Mouse (Mus musculus): ENCODE measurements at regions not wholly inside any gene's neighbourhood (a gene's known extent, or its start where the extent isn't known, plus 50 kb on each side); places are given as distances from the start of the nearest gene placed in this dataset.
A peak's percentile ranks its signal among the peaks of the same experiment; 100 is the strongest.

DNA sequence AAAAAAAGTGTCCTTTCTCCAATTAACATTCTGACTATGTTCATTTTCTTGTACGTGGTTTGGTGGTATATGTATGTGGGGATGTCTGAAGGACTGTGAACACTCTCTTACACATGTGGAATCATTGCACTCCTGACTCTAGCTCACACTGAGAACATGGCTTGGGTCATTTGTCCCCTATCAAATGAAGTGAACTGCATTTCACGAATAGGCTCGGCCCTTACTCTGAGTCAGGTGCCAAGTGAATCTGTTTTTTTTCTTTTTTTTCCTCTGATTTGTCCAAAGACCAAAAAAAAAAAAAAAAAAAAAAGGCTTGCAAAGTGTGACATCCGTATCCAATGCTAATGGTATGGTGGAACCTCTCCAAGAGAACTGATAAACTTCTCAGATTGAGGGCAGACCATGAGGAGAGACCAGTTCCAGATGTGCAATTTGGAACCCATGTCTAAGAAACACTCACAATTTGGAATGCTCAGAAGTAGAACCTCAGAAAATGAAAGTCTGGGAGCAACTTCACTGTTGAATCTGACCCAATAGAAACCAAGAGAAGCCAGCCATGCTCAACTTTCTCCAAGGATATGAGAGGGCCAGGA, 631.7 kb upstream of the Fam160b2 start:
- no peak for DNase-seq (ENCODE audit: low spot score in 2 of 2)

DNA sequence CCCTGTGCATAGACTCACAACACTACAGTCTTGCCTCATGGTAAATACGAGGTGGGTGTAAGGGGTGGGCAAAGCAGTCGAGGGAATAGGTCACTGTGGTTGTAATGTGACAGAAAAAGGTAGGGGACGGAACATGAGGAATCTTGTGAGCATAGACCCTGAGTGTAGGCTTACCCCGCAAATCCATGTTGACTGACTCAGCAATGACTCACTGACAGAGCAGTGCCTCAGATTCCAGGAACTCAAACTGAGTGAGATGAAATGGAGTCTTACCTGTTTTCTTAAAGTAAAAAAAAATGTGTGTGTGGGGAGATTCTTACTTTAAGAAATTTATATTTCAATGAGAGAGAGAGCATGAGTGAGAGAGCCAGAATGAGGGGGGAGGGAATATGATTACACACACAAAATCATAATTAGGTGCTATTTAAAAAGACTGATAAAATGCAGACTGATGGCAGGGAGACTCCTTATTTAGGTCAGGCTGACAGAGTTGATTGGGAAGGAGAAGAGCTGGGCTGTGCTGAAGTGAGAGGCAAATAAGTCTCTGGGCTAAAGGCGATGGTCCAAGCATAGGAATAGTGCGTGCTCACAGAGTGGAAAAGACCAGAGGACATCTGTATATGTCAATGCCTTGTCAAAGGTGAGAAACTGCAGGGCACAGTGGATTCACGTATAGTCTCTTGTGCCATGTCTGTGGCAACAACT, 631.0 kb upstream of the Fam160b2 start:
- peak in 1 of 2 experiments; percentile 7 for DNase-seq (ENCODE audit: low spot score in 2 of 2)

DNA sequence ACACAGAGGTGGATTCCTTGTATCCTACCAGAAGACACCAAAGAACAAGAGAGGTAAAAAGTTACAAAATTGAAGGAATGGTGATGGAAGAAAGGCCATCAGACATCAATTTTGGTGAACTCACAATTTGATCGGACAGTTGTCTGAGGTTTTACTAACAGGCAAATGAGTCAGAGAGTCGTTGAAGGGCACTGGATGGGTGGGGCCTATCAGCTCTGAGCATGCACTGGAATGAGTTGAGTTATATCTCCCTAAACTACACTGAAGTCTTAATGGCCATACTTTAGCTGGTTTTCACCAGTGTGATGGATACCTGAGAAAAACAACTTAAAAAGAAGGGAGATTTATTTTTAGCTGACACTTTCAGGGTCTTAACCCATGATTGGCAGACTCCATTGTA, 630.3 kb upstream of the Fam160b2 start:
- DNase-seq (ENCODE audit: low spot score in 2 of 2) = no peak

DNA sequence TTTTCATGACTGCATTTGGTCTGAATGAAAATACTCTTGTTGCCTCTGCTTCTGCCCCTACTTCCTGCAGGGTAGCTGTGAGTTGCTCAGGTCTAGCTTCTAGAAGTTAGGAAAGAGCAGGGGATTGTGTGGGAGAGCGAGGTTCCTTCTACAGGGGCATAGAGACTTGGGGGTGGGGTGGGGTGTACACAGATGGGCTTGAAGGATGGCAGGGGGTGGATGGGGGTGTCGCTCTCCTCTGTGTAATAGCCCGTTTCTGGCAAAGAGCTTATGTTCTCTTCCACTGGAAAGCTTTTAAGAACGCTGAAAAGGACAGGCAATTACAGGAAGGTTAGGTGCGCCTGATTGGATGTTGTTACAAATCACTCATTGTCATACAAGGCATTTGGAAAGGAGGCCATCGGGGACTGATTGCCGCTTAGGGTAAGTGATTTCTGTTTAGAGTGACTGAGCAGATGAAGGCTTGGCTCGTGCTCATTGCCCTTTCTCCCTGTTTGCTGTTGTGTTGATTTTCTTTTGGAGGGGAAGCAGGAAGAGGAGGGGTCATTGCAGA, 629.3 kb upstream of the Fam160b2 start:
- DNase-seq (ENCODE audit: low spot score in 2 of 2) = no peak

DNA sequence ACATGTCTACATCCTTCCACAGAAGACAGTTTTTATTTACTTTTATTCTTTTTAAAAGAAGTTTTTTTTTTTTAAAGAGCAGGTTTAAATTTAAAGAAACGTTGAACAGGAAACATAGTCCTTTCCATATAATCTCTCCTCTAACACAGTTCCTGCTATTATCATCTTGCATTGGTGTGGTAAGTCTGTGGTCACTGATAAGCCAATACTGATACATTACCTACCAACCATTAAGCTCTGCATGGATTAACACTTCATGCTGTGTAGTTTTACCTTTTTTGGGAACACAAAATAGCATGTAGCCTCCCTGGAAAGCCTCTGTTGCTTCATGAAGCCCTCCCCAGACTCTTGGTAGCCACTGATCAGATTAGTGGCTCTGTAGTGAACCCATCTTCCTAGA, 617.4 kb upstream of the Fam160b2 start:
- no peak for DNase-seq (ENCODE audit: low spot score in 2 of 2)

- DNase-seq (ENCODE audit: low spot score in 2 of 2) = no peak
Observed at GRCm38 (mm10) chr14:71211359-71211978, 611.8 kb upstream of the Fam160b2 start.

DNA sequence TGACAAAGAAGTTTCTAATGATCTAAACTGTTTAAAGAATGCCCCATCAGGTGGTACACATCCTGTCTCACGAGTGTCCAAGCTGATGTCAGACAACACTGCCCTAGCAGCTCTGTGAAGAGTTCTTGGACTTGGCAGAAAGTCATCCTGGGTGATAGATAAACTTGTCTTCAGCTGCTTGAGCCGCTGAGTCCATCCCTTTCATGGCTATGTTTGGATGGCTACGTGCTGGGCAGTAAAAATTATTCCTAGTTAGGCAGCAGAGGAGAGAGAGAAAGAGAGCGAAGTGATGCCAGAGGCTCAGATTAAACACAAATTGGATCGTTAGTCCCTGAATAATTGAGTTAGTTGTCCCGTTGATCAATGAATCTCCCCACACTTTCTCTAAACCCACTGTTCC, 603.8 kb upstream of the Fam160b2 start:
- no peak for DNase-seq (ENCODE audit: low spot score in 2 of 2)

DNA sequence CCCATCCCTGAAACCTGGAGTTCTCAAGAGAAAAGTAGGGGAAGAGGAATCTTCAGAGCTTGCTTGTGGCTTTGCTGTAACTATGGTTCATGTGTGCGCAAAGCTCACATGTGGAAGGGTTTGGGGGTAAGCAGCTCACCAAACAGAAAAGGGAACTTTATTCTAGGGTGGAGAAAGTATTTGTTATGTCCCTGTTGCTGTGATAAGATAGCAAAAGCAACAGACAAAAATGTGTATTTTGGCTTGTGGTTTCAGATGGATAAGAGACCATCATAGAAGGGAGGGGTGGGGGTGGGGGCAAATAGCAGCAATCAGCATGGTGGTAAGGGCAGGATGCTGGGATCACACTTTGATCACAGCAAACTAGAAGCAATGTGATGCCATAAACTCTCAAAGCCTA, 601.3 kb upstream of the Fam160b2 start:
- no peak for DNase-seq (ENCODE audit: low spot score in 2 of 2)

DNA sequence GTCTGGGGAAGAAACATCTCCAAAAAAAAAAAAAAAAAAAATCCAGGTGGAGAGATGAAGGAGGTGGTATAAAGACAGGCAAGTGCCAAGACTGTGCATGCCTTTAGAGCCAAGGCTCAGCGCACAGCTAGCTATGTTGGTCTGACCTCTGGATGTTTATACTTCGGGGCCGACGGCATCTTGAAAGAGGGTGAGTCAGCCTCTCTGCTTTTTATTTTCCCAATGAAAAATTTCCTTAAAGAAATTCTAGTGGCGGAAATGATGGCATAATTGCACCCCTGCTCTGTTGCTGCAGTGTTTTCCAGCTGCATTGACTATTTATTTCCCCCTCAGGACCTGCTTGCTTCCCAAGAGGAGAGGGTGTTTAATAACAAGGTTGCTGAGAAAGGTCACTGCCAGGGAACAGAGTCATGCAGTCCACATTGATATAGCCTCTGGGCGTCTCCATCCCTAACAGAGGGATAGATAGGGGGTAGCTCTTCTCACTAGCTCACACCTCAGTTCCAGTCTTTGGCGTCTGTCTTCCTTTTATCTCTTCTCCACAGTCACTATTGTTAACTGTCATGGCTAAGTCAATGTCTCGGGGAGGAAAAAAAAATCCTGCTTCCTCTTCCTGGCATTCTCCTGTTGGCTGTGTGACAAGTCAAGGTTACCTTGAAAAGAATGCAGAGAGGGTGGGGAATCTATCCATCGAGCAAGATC, 599.7 kb upstream of the Fam160b2 start:
- DNase-seq (ENCODE audit: low spot score in 2 of 2) = no peak

- DNase-seq (ENCODE audit: low spot score in 2 of 2) = no peak
Observed at GRCm38 (mm10) chr14:71194219-71194618, 594.6 kb upstream of the Fam160b2 start.

DNA sequence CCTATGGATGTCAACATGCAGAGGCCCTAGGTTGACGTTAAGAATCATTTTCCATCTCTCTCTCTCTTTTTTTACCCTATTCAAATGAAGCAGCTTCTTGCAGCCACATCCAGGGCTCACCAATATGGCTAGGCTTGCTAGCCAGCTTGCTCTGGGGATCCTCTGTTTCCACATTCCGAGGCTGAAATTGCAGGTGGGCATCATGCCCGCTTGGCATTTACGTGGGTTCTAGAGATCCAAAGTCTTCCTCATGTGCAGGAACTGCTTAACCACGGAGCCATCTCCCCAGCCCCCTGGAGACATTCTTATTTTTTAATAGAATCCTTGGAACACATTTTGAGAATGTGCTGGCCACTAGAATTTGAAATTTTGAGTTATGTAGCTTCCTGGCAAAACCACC, 592.9 kb upstream of the Fam160b2 start:
- no peak for DNase-seq (ENCODE audit: low spot score in 2 of 2)

DNA sequence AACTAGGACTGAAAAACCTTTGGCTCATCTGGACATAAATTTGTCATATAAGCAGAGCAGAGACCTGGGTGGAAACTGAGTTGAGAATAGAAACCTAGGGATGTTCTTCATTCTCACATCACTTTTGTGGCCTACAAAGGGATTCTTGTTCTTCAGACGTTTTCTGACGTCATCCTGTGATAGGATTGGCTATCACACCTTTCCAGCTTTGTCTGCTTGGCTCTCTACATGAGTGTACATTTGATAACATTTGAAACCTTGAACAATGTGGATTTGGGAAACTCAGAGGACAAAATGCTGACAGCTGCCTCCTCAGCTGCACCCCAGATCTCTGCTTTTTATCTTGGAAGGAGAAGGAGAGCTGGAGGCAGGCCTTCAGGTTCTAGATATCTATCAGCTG, 589.7 kb upstream of the Fam160b2 start:
- no peak for DNase-seq (ENCODE audit: low spot score in 2 of 2)

GRCm38 (mm10) chr14:71177341-71177740, 577.7 kb upstream of the Fam160b2 start:
- no peak for DNase-seq (ENCODE audit: low spot score in 2 of 2)

DNA sequence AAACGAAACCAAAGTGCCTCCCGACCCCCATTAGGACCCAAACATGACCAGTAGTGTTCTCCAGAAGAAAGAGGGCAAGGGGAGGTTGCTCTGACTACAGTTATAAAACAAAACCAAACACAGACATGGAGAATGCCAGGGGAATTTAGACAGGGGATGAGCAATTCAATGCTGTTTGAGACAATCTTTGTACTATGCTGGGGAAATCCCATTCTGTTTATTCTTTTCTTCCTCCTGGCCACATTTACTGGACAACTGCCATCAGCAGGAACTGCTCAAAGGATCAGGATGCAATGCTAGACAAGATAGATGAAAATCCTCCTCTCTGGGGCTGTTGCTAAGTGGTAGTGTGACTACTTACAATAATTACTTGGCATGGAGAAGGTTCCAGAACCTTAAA, 574.5 kb upstream of the Fam160b2 start:
- DNase-seq (ENCODE audit: low spot score in 2 of 2) = no peak

DNA sequence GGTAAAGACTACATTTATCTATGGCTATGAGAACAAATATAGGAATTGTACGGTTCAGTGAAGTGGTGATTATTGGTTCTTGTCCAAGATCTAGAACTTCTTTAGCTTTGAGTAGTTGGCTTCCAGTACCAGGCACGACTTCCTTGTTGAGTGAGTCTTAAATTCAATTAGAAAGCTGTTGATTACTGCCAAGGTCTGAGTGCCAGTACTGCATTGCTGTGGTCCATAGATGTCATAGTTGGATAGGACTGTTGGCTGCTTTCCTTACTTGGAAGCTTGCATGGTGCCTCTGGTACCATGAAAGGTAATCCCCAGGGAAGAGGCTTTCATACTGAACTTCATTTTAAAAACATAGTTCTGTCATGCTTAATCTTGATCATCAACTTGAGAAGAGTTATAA, 559.9 kb upstream of the Fam160b2 start:
- DNase-seq (ENCODE audit: low spot score in 2 of 2) = no peak

DNA sequence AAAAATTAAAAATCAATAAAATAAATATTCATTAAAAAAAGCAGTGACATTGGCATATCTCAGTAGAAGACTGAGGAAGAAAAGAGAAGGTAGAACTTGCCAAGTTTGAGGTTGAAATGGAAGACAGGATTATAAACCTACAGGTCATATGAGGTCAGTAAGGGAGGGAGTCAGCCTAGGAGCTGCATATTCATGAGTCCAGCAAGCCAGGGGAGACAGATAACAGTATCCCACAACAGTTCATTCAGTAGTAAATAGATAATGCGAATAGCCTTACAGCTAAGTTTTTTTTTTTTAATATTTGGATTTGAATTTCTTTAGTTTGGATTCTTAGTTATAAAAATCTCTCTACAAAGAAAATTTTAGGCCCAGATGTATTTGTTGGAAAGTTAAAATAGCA, 542.8 kb upstream of the Fam160b2 start:
- DNase-seq (ENCODE audit: low spot score in 2 of 2) = no peak

DNA sequence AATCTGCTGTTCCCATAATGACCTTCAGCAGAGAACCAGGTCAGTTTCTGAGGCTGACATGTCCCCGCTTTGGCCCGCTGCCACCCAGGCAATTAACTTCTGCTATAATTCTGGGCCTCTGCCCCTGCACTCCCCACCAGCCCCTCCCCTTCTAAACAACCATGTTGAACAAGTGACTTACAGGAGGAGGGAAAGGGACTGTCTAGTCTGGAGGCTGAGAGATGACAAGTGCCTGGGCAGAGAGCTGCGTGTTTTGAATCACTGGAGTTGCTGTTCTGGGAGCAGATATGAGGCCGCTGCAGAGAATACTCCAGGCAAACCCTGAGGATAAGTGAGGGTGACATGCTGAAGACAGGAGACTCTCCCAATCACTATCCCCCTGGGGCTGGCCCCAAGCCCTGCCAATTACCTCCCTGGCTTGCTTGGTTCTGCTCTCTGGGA, 530.2 kb upstream of the Fam160b2 start:
- no peak for DNase-seq (ENCODE audit: low spot score in 2 of 2)

DNA sequence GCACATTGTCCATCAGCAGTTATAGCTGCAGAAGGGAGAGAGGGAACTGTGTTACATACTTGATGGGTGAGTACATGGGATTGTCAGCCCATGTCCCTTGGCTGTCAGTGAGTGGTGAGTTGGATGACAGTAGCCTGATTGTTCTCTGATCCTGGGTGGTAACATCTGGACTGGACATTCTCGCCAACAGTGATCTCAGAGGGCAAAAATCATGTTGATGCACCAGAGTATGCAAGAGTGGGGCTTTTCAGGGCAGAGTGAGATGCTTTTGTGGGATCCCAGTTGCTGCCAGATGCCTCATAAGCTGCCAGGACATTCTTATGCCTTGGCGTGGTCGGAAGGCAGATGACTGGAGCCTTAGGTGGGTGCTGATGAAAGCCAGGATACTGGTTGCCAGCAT, 528.9 kb upstream of the Fam160b2 start:
- DNase-seq (ENCODE audit: low spot score in 2 of 2) = peak in 1 of 2 experiments; percentile 2

DNA sequence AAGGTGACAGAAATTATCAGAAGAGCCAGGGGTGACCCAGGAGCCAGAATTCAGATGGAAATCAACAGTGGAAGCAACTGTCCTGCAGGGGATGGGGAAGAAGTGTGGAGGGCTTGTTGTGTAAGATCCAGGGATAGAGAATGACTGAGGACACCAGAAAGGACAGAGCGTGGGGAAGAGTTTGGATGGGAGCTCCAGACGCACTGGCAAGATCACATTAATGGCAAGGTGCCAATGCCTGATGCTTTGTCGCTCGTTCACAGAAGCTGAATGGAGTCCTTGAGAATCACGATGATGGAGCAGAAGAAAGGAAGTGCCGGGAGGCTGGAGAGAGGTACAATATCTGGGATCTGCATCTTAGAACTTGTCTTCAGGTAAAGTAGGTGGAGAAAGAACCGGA, 519.0 kb upstream of the Fam160b2 start:
- no peak for DNase-seq (ENCODE audit: low spot score in 2 of 2)

GRCm38 (mm10) chr14:71115798-71116432, 516.3 kb upstream of the Fam160b2 start:
- DNase-seq (ENCODE audit: low spot score in 2 of 2) = no peak

DNA sequence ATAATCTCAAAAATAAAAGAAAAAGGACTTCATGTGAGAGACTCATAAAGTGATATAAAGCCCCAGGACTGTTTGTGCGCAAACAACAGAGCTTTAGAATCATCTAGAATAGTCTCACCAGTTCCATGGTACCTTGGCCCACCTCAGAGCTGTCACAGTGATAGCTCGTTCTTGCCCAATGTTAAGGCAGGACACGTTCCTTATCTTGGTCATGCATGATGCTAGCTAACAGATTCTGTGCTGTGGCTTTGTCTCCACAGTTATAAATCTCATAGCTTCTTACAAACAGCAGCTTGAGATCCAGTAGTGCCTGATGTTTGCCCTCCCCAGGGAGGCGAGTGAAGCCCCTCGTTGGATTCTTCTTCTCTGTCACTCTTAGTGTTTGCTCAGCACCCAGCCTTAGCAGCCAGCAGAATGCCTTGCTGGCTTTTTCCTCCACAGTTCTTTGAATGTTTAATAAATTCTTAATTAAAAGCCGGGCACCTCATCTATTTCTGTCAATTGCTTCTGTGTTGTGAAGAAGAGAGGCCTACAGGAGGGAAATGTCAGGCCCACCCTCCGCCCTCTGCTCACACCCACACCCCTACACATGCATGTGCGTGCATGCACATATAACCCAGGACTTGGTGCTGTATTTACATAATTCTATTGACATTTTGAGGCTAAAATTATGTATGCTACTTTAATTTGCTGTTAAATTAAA, 515.6 kb upstream of the Fam160b2 start:
- DNase-seq (ENCODE audit: low spot score in 2 of 2) = no peak
